Mouse (Mus musculus) MN1 (cell line): ENCODE measurements at regions not wholly inside any gene's neighbourhood (a gene's known extent, or its start where the extent isn't known, plus 50 kb on each side); places are given as distances from the start of the nearest gene placed in this dataset.

Experiments
- DNase-seq: peaks from one replicate; pipeline ENCODE4 v3.0.0-alpha.2; 2016; ENCODE audit warnings: low spot score

- no peak for DNase-seq
These were observed 695.7 kb upstream of the Kif18a start for GRCm38 (mm10) chr2:108584799-108585198.

- no peak for DNase-seq
These were observed 687.0 kb upstream of the Kif18a start for GRCm38 (mm10) chr2:108593555-108593954.

GRCm38 (mm10) chr2:108600346-108600745 is 680.2 kb upstream of the Kif18a start:
- no peak for DNase-seq

GRCm38 (mm10) chr2:108619580-108619979 is 661.0 kb upstream of the Kif18a start:
- DNase-seq: no peak

GRCm38 (mm10) chr2:108622367-108623162 is 658.0 kb upstream of the Kif18a start:
- DNase-seq: no peak

- DNase-seq: no peak
These were observed 644.9 kb upstream of the Kif18a start for GRCm38 (mm10) chr2:108635644-108636043.

- no peak for DNase-seq
These were observed 619.7 kb upstream of the Kif18a start for GRCm38 (mm10) chr2:108660697-108661388.

- no peak for DNase-seq
These were observed 602.7 kb upstream of the Kif18a start for GRCm38 (mm10) chr2:108677777-108678380.

GRCm38 (mm10) chr2:108681574-108681973 is 599.0 kb upstream of the Kif18a start:
- DNase-seq: no peak

- no peak for DNase-seq
These were observed 594.4 kb upstream of the Kif18a start for GRCm38 (mm10) chr2:108686019-108686743.

GRCm38 (mm10) chr2:108690091-108690490 is 590.4 kb upstream of the Kif18a start:
- peak; percentile 30 for DNase-seq

GRCm38 (mm10) chr2:108691156-108692007 is 589.2 kb upstream of the Kif18a start:
- DNase-seq: no peak

- no peak for DNase-seq
These were observed 579.2 kb upstream of the Kif18a start for GRCm38 (mm10) chr2:108701308-108701707.

GRCm38 (mm10) chr2:108707856-108708855 is 572.4 kb upstream of the Kif18a start:
- no peak for DNase-seq

- no peak for DNase-seq
These were observed 538.5 kb upstream of the Kif18a start for GRCm38 (mm10) chr2:108742079-108742478.

GRCm38 (mm10) chr2:108743511-108743910 is 537.0 kb upstream of the Kif18a start:
- DNase-seq: no peak

- no peak for DNase-seq
These were observed 535.7 kb upstream of the Kif18a start for GRCm38 (mm10) chr2:108744797-108745196.

GRCm38 (mm10) chr2:108753494-108754225 is 526.9 kb upstream of the Kif18a start:
- DNase-seq: no peak

GRCm38 (mm10) chr2:108755821-108756220 is 524.7 kb upstream of the Kif18a start:
- DNase-seq: no peak
